Mouse (Mus musculus) limb, embryonic 10.5 days (tissue): ENCODE data around the gene Plekhg3. TPM values are rescaled to one million over a fixed set of nuclear protein-coding genes. Genes with fewer than 3 reads are reported as not detected.

Source experiments
- DNase-seq: peaks from one replicate; pipeline ENCODE4 v3.0.0-alpha.2; 2017; ENCODE audit warnings: low spot score
- H3K27ac ChIP-seq: fragments of 300-500 bp; sonication (generic); 2 replicates; pipeline ENCODE4 v1.5.1; 2016; ENCODE audit warnings: mild to moderate bottlenecking
- H3K27me3 ChIP-seq: fragments of 300-500 bp; sonication (generic); 2 replicates; pipeline ENCODE4 v1.6.1; 2016; ENCODE audit warnings: low read depth, mild to moderate bottlenecking; ENCODE audit not compliant: poor library complexity, severe bottlenecking
- H3K36me3 ChIP-seq: fragments of 300-500 bp; sonication (generic); 2 replicates; pipeline ENCODE4 v1.6.1; 2016; ENCODE audit warnings: mild to moderate bottlenecking, moderate library complexity
- H3K4me1 ChIP-seq: fragments of 300-500 bp; sonication (generic); 2 replicates; pipeline ENCODE4 v1.6.1; 2016
- H3K4me3 ChIP-seq: fragments of 300-500 bp; sonication (generic); 2 replicates; pipeline ENCODE4 v1.5.1; 2016; ENCODE audit warnings: mild to moderate bottlenecking, moderate library complexity
- H3K9me3 ChIP-seq: fragments of 300-500 bp; sonication (generic); replicated peaks from 2 replicates; pipeline ENCODE4 v1.6.1; 2016; ENCODE audit warnings: mild to moderate bottlenecking
- WGBS: fragments of 180-500 bp; shearing (Covaris S2); methylation state at CpG from one replicate; pipeline ENCODE4 v1.1.7; 2016; 5-methylcytosine and 5-hydroxymethylcytosine counted together
- polyA plus RNA-seq: library from polyadenylated mRNA; unstranded; fragments of >200 nt; fragmentation: Nextera tagmentation; extraction: Ambion mirVana; gene quantifications from 2 replicates; pipeline ENCODE4 v1.2.1, GENCODE M21; 2016

Gene Plekhg3
- polyA plus RNA-seq, 1 experiment from 2014 or later, result 6.2 TPM

- H3K36me3 ChIP-seq, result peaks cover 76% of the 10 kb centered on the region
Measured at GRCm38 (mm10) chr12:76566284-76566683, 35.6 kb downstream of the Plekhg3 start.

GRCm38 (mm10) chr12:76570221-76570940, 39.7 kb downstream of the Plekhg3 start:
- no peak overlapping the region for H3K27ac ChIP-seq
- no peaks in the 10 kb centered on the region for H3K9me3 ChIP-seq
- no peaks in the 10 kb centered on the region for H3K27me3 ChIP-seq
- 71% methylated on average over 9 of the region's 9 CpGs for WGBS
- peaks cover 66% of the 10 kb centered on the region for H3K36me3 ChIP-seq
- no peak for DNase-seq
- H3K4me3 ChIP-seq, result no peak overlapping the region
- H3K4me1 ChIP-seq, result peaks cover 17% of the 10 kb centered on the region

More at GRCm38 (mm10) chr12:76566284-76566683, 35.6 kb downstream of the Plekhg3 start:
- peaks cover 13% of the 10 kb centered on the region for H3K4me1 ChIP-seq
- no peak for DNase-seq
- H3K4me3 ChIP-seq, result no peak overlapping the region
- no peaks in the 10 kb centered on the region for H3K27me3 ChIP-seq
- H3K27ac ChIP-seq, result no peak overlapping the region
- WGBS, result 96% methylated on average over 10 of the region's 10 CpGs
- H3K9me3 ChIP-seq, result no peaks in the 10 kb centered on the region

GRCm38 (mm10) chr12:76571266-76571665, 40.6 kb downstream of the Plekhg3 start:
- no peak for DNase-seq
- Histone ChIP-seq H3K27ac (peak overlapping the region; percentile 64), H3K27me3 (no peaks in the 10 kb centered on the region), H3K4me1 (peaks cover 17% of the 10 kb centered on the region), H3K36me3 (peaks cover 66% of the 10 kb centered on the region), H3K9me3 (no peaks in the 10 kb centered on the region), H3K4me3 (no peak overlapping the region)
- 83% methylated on average over 10 of the region's 10 CpGs for WGBS

GRCm38 (mm10) chr12:76572261-76573251, 41.9 kb downstream of the Plekhg3 start:
- no peak overlapping the region for H3K4me3 ChIP-seq
- no peak for DNase-seq
- no peaks in the 10 kb centered on the region for H3K9me3 ChIP-seq
- 87% methylated on average over 27 of the region's 27 CpGs for WGBS
- H3K27me3 ChIP-seq, result no peaks in the 10 kb centered on the region
- H3K36me3 ChIP-seq, result peaks cover 67% of the 10 kb centered on the region
- H3K27ac ChIP-seq, result 0 out of 2 replicates have a peak overlapping the region, but pooled peaks have one; percentile 25
- H3K4me1 ChIP-seq, result peaks cover 17% of the 10 kb centered on the region

- 94% methylated on average over 6 of the region's 6 CpGs for WGBS
- peaks cover 73% of the 10 kb centered on the region for H3K36me3 ChIP-seq
- DNase-seq, result no peak
- H3K4me1 ChIP-seq, result peaks cover 17% of the 10 kb centered on the region
- no peaks in the 10 kb centered on the region for H3K9me3 ChIP-seq
- no peak overlapping the region for H3K4me3 ChIP-seq
- H3K27me3 ChIP-seq, result no peaks in the 10 kb centered on the region
- no peak overlapping the region for H3K27ac ChIP-seq
Measured at GRCm38 (mm10) chr12:76573381-76573780, 42.7 kb downstream of the Plekhg3 start.

GRCm38 (mm10) chr12:76574815-76575214, 44.1 kb downstream of the Plekhg3 start:
- peaks cover 72% of the 10 kb centered on the region for H3K36me3 ChIP-seq

GRCm38 (mm10) chr12:76576061-76576460, 45.4 kb downstream of the Plekhg3 start:
- H3K36me3 ChIP-seq, result peaks cover 68% of the 10 kb centered on the region
- no peak for DNase-seq
- no peaks in the 10 kb centered on the region for H3K9me3 ChIP-seq
- no peak overlapping the region for H3K4me3 ChIP-seq
- H3K4me1 ChIP-seq, result peaks cover 6% of the 10 kb centered on the region
- no peak overlapping the region for H3K27ac ChIP-seq
- H3K27me3 ChIP-seq, result no peaks in the 10 kb centered on the region
- 95% methylated on average over 9 of the region's 9 CpGs for WGBS

More at GRCm38 (mm10) chr12:76574815-76575214, 44.1 kb downstream of the Plekhg3 start:
- 91% methylated on average over 6 of the region's 6 CpGs for WGBS
- Histone ChIP-seq H3K27me3 (no peaks in the 10 kb centered on the region), H3K4me3 (no peak overlapping the region), H3K27ac (no peak overlapping the region), H3K9me3 (no peaks in the 10 kb centered on the region), H3K4me1 (peaks cover 17% of the 10 kb centered on the region)
- DNase-seq, result no peak

GRCm38 (mm10) chr12:76576806-76577205, 46.1 kb downstream of the Plekhg3 start:
- peaks cover 66% of the 10 kb centered on the region for H3K36me3 ChIP-seq

GRCm38 (mm10) chr12:76577858-76578257, 47.2 kb downstream of the Plekhg3 start:
- H3K9me3 ChIP-seq, result no peaks in the 10 kb centered on the region
- H3K4me1 ChIP-seq, result peaks cover 8% of the 10 kb centered on the region
- 96% methylated on average over 16 of the region's 16 CpGs for WGBS
- no peak overlapping the region for H3K27ac ChIP-seq
- no peaks in the 10 kb centered on the region for H3K27me3 ChIP-seq
- DNase-seq, result no peak
- no peak overlapping the region for H3K4me3 ChIP-seq
- H3K36me3 ChIP-seq, result peaks cover 56% of the 10 kb centered on the region

More at GRCm38 (mm10) chr12:76576806-76577205, 46.1 kb downstream of the Plekhg3 start:
- H3K27me3 ChIP-seq, result no peaks in the 10 kb centered on the region
- peaks cover 3% of the 10 kb centered on the region; the same call in 1 of the 2 replicates for H3K4me1 ChIP-seq
- 96% methylated on average over 8 of the region's 8 CpGs for WGBS
- H3K9me3 ChIP-seq, result no peaks in the 10 kb centered on the region
- no peak overlapping the region for H3K27ac ChIP-seq
- no peak overlapping the region for H3K4me3 ChIP-seq
- DNase-seq, result no peak

GRCm38 (mm10) chr12:76578465-76578864, 47.8 kb downstream of the Plekhg3 start:
- WGBS, result 84% methylated on average over 2 of the region's 2 CpGs
- Histone ChIP-seq H3K4me3 (no peak overlapping the region), H3K27ac (no peak overlapping the region), H3K27me3 (no peaks in the 10 kb centered on the region), H3K36me3 (peaks cover 50% of the 10 kb centered on the region), H3K9me3 (no peaks in the 10 kb centered on the region), H3K4me1 (peaks cover 13% of the 10 kb centered on the region)
- no peak for DNase-seq

- no peak for DNase-seq
- H3K27me3 ChIP-seq, result no peaks in the 10 kb centered on the region
- WGBS, result 77% methylated on average over 1 of the region's 1 CpGs
- H3K36me3 ChIP-seq, result peaks cover 43% of the 10 kb centered on the region
- H3K27ac ChIP-seq, result no peak overlapping the region
- H3K4me1 ChIP-seq, result peaks cover 13% of the 10 kb centered on the region
- no peaks in the 10 kb centered on the region for H3K9me3 ChIP-seq
- H3K4me3 ChIP-seq, result no peak overlapping the region
Measured at GRCm38 (mm10) chr12:76579806-76580205, 49.1 kb downstream of the Plekhg3 start.

GRCm38 (mm10) chr12:76582139-76582538, 51.4 kb downstream of the Plekhg3 start:
- Histone ChIP-seq H3K4me1 (peaks cover 13% of the 10 kb centered on the region), H3K36me3 (peaks cover 20% of the 10 kb centered on the region), H3K9me3 (no peaks in the 10 kb centered on the region), H3K4me3 (no peak overlapping the region), H3K27ac (no peak overlapping the region), H3K27me3 (no peaks in the 10 kb centered on the region)
- 82% methylated on average over 3 of the region's 3 CpGs for WGBS
- no peak for DNase-seq

GRCm38 (mm10) chr12:76582841-76583240, 52.1 kb downstream of the Plekhg3 start:
- WGBS, result 43% methylated on average over 6 of the region's 6 CpGs
- peak; percentile 38 for DNase-seq
- Histone ChIP-seq H3K27me3 (no peaks in the 10 kb centered on the region), H3K36me3 (peaks cover 13% of the 10 kb centered on the region), H3K9me3 (no peaks in the 10 kb centered on the region), H3K27ac (peak overlapping the region; percentile 50), H3K4me1 (peaks cover 13% of the 10 kb centered on the region), H3K4me3 (no peak overlapping the region)
